Mouse (Mus musculus): ENCODE results near the gene Nr1i3. TPM values are rescaled to one million over a fixed set of nuclear protein-coding genes. Genes with fewer than 3 reads are reported as not detected.
"Not testable (repeated sequence)": the region's sequence is repeated elsewhere in the genome, so short reads cannot be mapped to it uniquely, and the experiment has no call there.

Gene Nr1i3
- polyA plus RNA-seq, 1 experiment from 2014 or later = 0.36 TPM

GRCm38 (mm10) chr1:171235791-171236190, 22.0 kb downstream of the Nr1i3 start:
- Histone ChIP-seq H3K36me3 (peaks cover 73% of the 10 kb centered on the region), H3K27ac (no peak overlapping the region)

GRCm38 (mm10) chr1:171237438-171237837, 23.7 kb downstream of the Nr1i3 start:
- ATAC-seq = no peak
- Histone ChIP-seq H3K4me1 (peaks cover 47% of the 10 kb centered on the region), H3K27me3 (replicated peaks) (no peaks in the 10 kb centered on the region), H3K9ac (no peak overlapping the region), H3K36me3 (peaks cover 90% of the 10 kb centered on the region), H3K27ac (peak overlapping the region; percentile 43), H3K4me2 (no peak overlapping the region), H3K9me3 (replicated peaks) (no peaks in the 10 kb centered on the region), H3K4me3 (no peak overlapping the region)
- WGBS (ENCODE audit: insufficient replicate concordance) = 72% methylated on average over 6 of the region's 6 CpGs

More at GRCm38 (mm10) chr1:171235791-171236190, 22.0 kb downstream of the Nr1i3 start:
- Histone ChIP-seq H3K9me3 (replicated peaks) (no peaks in the 10 kb centered on the region), H3K9ac (no peak overlapping the region), H3K4me2 (no peak overlapping the region), H3K4me3 (no peak overlapping the region), H3K4me1 (peaks cover 57% of the 10 kb centered on the region), H3K27me3 (replicated peaks) (no peaks in the 10 kb centered on the region)
- no peak for ATAC-seq
- 66% methylated on average over 4 of the region's 4 CpGs for WGBS (ENCODE audit: insufficient replicate concordance)

GRCm38 (mm10) chr1:171238463-171238862, 24.7 kb downstream of the Nr1i3 start:
- H3K27ac ChIP-seq = no peak overlapping the region
- no peaks in the 10 kb centered on the region for H3K27me3 ChIP-seq (replicated peaks)
- peaks cover 37% of the 10 kb centered on the region for H3K4me1 ChIP-seq
- ATAC-seq = peak; percentile 43; the same call in 1 of the 2 replicates
- peaks cover 100% of the 10 kb centered on the region for H3K36me3 ChIP-seq
- H3K9me3 ChIP-seq (replicated peaks) = no peaks in the 10 kb centered on the region
- H3K9ac ChIP-seq = no peak overlapping the region
- H3K4me2 ChIP-seq = no peak overlapping the region
- 65% methylated on average over 14 of the region's 14 CpGs for WGBS (ENCODE audit: insufficient replicate concordance)
- H3K4me3 ChIP-seq = no peak overlapping the region

- peaks cover 98% of the 10 kb centered on the region for H3K36me3 ChIP-seq
- ATAC-seq = no peak
- peaks cover 29% of the 10 kb centered on the region for H3K4me1 ChIP-seq
- WGBS (ENCODE audit: insufficient replicate concordance) = 75% methylated on average over 15 of the region's 15 CpGs
- H3K4me3 ChIP-seq = no peak overlapping the region
- no peak overlapping the region for H3K4me2 ChIP-seq
- no peak overlapping the region for H3K27ac ChIP-seq
- H3K9me3 ChIP-seq (replicated peaks) = no peaks in the 10 kb centered on the region
- no peaks in the 10 kb centered on the region for H3K27me3 ChIP-seq (replicated peaks)
- H3K9ac ChIP-seq = 0 out of 2 replicates have a peak overlapping the region, but pooled peaks have one; percentile 5
Measured at GRCm38 (mm10) chr1:171239992-171240744, 26.4 kb downstream of the Nr1i3 start.

DNA sequence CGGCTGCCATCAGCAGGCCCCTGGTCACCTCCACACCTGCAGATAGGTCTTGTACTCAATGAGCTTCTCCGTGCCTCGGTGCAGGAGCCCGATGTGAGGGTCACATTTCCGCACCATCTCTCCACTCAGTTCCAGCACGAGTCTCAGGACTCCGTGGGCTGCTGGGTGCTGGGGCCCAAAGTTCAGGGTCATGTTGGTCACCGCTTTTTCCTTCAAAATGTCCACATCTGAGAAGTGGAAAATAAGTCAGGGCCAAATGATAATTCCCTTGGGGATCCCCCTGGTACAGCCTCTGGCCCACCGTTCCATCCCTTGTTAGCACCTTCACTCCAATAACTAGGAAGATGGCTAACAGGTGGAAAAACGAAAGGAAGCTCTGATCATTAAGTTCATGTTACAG, 27.1 kb downstream of the Nr1i3 start:
- peaks cover 98% of the 10 kb centered on the region for H3K36me3 ChIP-seq

DNA sequence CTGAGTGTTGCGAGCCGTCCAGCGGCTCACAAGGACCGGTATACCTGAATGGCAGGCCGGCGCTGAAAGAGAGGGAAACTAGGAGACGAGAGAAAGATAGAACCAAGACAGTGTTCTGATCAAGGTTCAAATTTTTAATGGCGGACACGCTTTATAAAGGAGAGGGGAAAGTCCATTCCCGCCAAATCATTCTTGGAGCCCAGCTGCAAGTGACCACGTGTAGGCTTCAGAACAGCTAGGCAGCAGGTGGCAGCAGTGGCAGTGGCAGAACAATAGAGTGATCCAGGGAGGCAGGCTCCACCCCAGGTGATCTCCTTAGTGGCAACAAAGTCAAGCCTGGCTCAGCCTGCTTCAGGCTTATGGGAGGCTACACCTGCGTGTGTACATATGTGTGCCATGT, 28.2 kb downstream of the Nr1i3 start:
- WGBS (ENCODE audit: insufficient replicate concordance) = 83% methylated on average over 12 of the region's 12 CpGs
- not testable (repeated sequence) for H3K9ac ChIP-seq; H3K27ac ChIP-seq; H3K4me3 ChIP-seq; H3K27me3 ChIP-seq (replicated peaks); ATAC-seq; H3K4me2 ChIP-seq; H3K9me3 ChIP-seq (replicated peaks)
- Histone ChIP-seq H3K36me3 (peaks cover 88% of the 10 kb centered on the region), H3K4me1 (peaks cover 34% of the 10 kb centered on the region)

More for the DNA sequence above, 27.1 kb downstream of the Nr1i3 start:
- H3K4me3 ChIP-seq = no peak overlapping the region
- no peaks in the 10 kb centered on the region for H3K27me3 ChIP-seq (replicated peaks)
- ATAC-seq = no peak
- 81% methylated on average over 10 of the region's 10 CpGs for WGBS (ENCODE audit: insufficient replicate concordance)
- H3K4me2 ChIP-seq = no peak overlapping the region
- 0 out of 2 replicates have a peak overlapping the region, but pooled peaks have one; percentile 5 for H3K9ac ChIP-seq
- H3K27ac ChIP-seq = no peak overlapping the region
- H3K4me1 ChIP-seq = peaks cover 31% of the 10 kb centered on the region
- H3K9me3 ChIP-seq (replicated peaks) = no peaks in the 10 kb centered on the region

DNA sequence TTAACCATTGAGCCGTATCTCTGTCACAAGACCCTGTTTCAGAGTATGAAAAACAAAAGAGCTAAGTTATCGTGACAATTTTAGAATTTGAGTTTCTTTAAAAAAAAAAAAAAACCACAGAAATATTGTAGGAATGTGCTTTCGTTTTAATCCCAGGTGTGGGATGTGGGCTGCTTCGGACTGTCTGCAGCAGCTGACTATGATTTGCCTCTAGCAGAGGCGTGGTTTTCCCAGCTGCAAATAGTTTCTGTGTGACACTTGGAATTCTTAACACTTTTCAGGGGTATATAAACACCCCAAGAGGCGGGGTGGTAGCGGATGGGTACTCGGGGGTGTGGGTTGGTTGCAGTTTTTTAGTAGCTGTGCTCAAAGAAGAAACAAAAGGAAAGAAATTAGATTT, 31.6 kb downstream of the Nr1i3 start:
- H3K9ac ChIP-seq = peak overlapping the region; percentile 86; the same call in 1 of the 2 replicates
- H3K4me1 ChIP-seq = peaks cover 46% of the 10 kb centered on the region
- peak overlapping the region; percentile 84 for H3K4me2 ChIP-seq
- WGBS (ENCODE audit: insufficient replicate concordance) = 87% methylated on average over 8 of the region's 8 CpGs
- H3K9me3 ChIP-seq (replicated peaks) = no peaks in the 10 kb centered on the region
- peak overlapping the region; percentile 28; the same call in 1 of the 2 replicates for H3K27ac ChIP-seq
- H3K27me3 ChIP-seq (replicated peaks) = peaks cover 14% of the 10 kb centered on the region
- peaks cover 54% of the 10 kb centered on the region for H3K36me3 ChIP-seq
- no peak for ATAC-seq
- 0 out of 2 replicates have a peak overlapping the region, but pooled peaks have one; percentile 78 for H3K4me3 ChIP-seq

- H3K9ac ChIP-seq = peak overlapping the region; percentile 86
- ATAC-seq = peak; percentile 93
- H3K27me3 ChIP-seq (replicated peaks) = peaks cover 29% of the 10 kb centered on the region
- H3K36me3 ChIP-seq = peaks cover 39% of the 10 kb centered on the region
- peak overlapping the region; percentile 84 for H3K4me2 ChIP-seq
- peaks cover 56% of the 10 kb centered on the region for H3K4me1 ChIP-seq
- H3K9me3 ChIP-seq (replicated peaks) = no peaks in the 10 kb centered on the region
- peak overlapping the region; percentile 78 for H3K4me3 ChIP-seq
- H3K27ac ChIP-seq = peak overlapping the region; percentile 84
- WGBS (ENCODE audit: insufficient replicate concordance) = under 1% methylated on average over 41 of the region's 41 CpGs
Measured at GRCm38 (mm10) chr1:171246709-171247452, 33.1 kb downstream of the Nr1i3 start.

- peaks cover 61% of the 10 kb centered on the region for H3K4me1 ChIP-seq
- WGBS (ENCODE audit: insufficient replicate concordance) = 4% methylated on average over 13 of the region's 13 CpGs
Measured at GRCm38 (mm10) chr1:171247453-171247841, 33.7 kb downstream of the Nr1i3 start.

DNA sequence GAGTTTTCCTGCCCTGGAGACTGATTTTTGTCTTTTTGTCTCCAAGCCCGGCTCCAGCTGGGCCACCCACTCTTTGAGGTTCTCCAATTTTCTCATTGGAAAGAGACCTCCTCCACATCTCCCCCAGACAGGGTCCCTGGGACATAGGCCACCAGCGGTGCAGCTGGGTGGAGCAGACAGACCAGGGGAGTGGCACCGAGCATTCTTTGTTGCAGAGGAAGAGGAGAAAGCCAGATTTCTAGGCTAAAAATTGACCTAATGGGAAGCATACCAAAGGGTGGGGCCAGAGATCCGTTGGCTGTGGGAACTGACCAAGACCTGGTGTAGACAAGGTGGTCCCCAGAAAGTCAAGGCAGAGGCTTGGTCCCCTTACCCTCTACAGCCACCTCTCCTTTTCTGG, 34.1 kb downstream of the Nr1i3 start:
- 18% methylated on average over 4 of the region's 4 CpGs for WGBS (ENCODE audit: insufficient replicate concordance)
- Histone ChIP-seq H3K36me3 (peaks cover 29% of the 10 kb centered on the region), H3K27ac (peak overlapping the region; percentile 84; the same call in 1 of the 2 replicates), H3K4me2 (peak overlapping the region; percentile 84), H3K9me3 (replicated peaks) (no peaks in the 10 kb centered on the region), H3K4me1 (peaks cover 62% of the 10 kb centered on the region), H3K27me3 (replicated peaks) (peaks cover 40% of the 10 kb centered on the region), H3K4me3 (peak overlapping the region; percentile 78), H3K9ac (peak overlapping the region; percentile 86)
- ATAC-seq = no peak

More at GRCm38 (mm10) chr1:171247453-171247841, 33.7 kb downstream of the Nr1i3 start:
- Histone ChIP-seq H3K27ac (peak overlapping the region; percentile 84), H3K36me3 (peaks cover 33% of the 10 kb centered on the region), H3K9me3 (replicated peaks) (no peaks in the 10 kb centered on the region), H3K27me3 (replicated peaks) (peaks cover 35% of the 10 kb centered on the region), H3K4me3 (peak overlapping the region; percentile 78), H3K4me2 (peak overlapping the region; percentile 84), H3K9ac (peak overlapping the region; percentile 86)
- ATAC-seq = peak; percentile 30; the same call in 1 of the 2 replicates

GRCm38 (mm10) chr1:171248386-171249226, 34.8 kb downstream of the Nr1i3 start:
- Histone ChIP-seq H3K27ac (peak overlapping the region; percentile 45), H3K4me1 (peaks cover 62% of the 10 kb centered on the region), H3K4me3 (no peak overlapping the region), H3K9me3 (replicated peaks) (no peaks in the 10 kb centered on the region), H3K4me2 (peak overlapping the region; percentile 84), H3K27me3 (replicated peaks) (peaks cover 45% of the 10 kb centered on the region), H3K9ac (0 out of 2 replicates have a peak overlapping the region, but pooled peaks have one; percentile 10), H3K36me3 (peaks cover 22% of the 10 kb centered on the region)
- WGBS (ENCODE audit: insufficient replicate concordance) = 34% methylated on average over 3 of the region's 3 CpGs
- ATAC-seq = no peak
